Mouse (Mus musculus) G1E (cell line): ENCODE data around the gene Jagn1.
A peak's percentile ranks its signal among the peaks of the same experiment; 100 is the strongest.

Source experiments
- CTCF ChIP-seq: IDR thresholded peaks from 2 replicates; pipeline ENCODE4 v1.5.1; 2012; ENCODE audit warnings: low read depth, low read length, inconsistent platforms, mixed read lengths
- POLR2AphosphoS5 ChIP-seq: IDR thresholded peaks from 2 replicates; pipeline ENCODE4 v1.6.1; 2012; ENCODE audit warnings: low read depth, low read length, inconsistent platforms; ENCODE audit not compliant: insufficient replicate concordance

- TF ChIP-seq CTCF (peak; percentile 68), POLR2AphosphoS5 (no peak)
Observed at GRCm38 (mm10) chr6:113441147-113441680, 1.2 kb upstream of the Jagn1 start.
